Mouse (Mus musculus): ENCODE data around the gene Parp3.

GRCm38 (mm10) chr9:106428719-106429220 is 48.0 kb downstream of the Parp3 start:
- TF ChIP-seq GATA1 (IDR thresholded peaks at IDR 0.05; ENCODE audit: borderline replicate concordance, low read length) (no peak), FLI1 (IDR thresholded peaks at IDR 0.05; ENCODE audit: low read length) (no peak)
